Mouse (Mus musculus) liver, adult 10 weeks (tissue): ENCODE data around the gene Tspan14. TPM values are rescaled to one million over a fixed set of nuclear protein-coding genes. Genes with fewer than 3 reads are reported as not detected.

Source experiments
- polyA plus RNA-seq: library from polyadenylated mRNA; stranded (reverse); fragments of 350-450 nt; fragmentation: Illumina TruSeq; extraction: RNeasy Lipid Tissue Mini Kit (QIAGEN cat#74804); gene quantifications from one replicate; pipeline ENCODE4 v1.2.3, GENCODE M21; 2014; ENCODE audit warnings: low read depth, low replicate concordance

Tspan14 gene
- 7.7 TPM for polyA plus RNA-seq

GRCm38 (mm10) chr14:40966392-40966861, at the start of gene Tspan14:
Tspan14 (minus strand) TSS chr14:40966807.

GRCm38 (mm10) chr14:41013630-41014613, 47.3 kb upstream of the Tspan14 start, which contains the start of gene Fam213a:
Fam213a (minus strand) TSS chr14:41013788.

GRCm38 (mm10) chr14:40893196-40893595, 73.4 kb downstream of the Tspan14 start, which contains the start of gene Sh2d4b:
Sh2d4b (minus strand) TSS chr14:40893266.

Other genes with a start within 250 kb of the Tspan14 start
- not detected for gene Sh2d4b, start 73.5 kb downstream of the Tspan14 start, polyA plus RNA-seq
- gene Fam213a, start 47.0 kb upstream of the Tspan14 start, polyA plus RNA-seq = 106 TPM
- gene Dydc2, start 102.4 kb upstream of the Tspan14 start, polyA plus RNA-seq = not detected
- not detected for gene Dydc1, start 106.1 kb upstream of the Tspan14 start, polyA plus RNA-seq
- 2,624 TPM for gene Mat1a, start 138.2 kb upstream of the Tspan14 start, polyA plus RNA-seq
- gene Sftpa1, start 165.0 kb upstream of the Tspan14 start, polyA plus RNA-seq = 0.74 TPM
- 161 TPM for gene Mbl1, start 184.7 kb upstream of the Tspan14 start, polyA plus RNA-seq
- 0.32 TPM for gene Sftpd, start 218.3 kb upstream of the Tspan14 start, polyA plus RNA-seq